In the genomic region with DNA sequence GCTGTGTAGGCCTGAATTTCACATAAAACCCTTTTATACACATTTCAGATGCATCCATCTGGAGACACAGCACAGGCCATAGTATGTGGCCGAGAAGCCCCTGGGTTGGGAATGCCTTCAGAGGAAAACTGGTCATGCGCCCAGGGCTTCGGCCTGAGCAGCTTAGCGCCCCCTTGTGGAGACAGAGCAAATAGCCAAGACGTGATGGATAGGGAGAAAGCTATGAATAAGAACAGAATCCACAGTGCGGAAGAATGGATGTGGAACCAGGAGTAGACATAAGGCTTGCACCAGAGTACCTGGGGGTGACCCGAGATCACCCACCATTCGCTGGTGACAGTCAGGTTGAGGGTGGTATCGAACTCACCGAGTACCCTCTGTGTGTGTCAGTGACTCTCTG, we compare ENCODE assay signal across 9 mouse cellular contexts. TPM values are rescaled to one million over a fixed set of nuclear protein-coding genes. Genes with fewer than 3 reads are reported as not detected.
DNase-seq lines count a peak whose midpoint lies in the region; ATAC-seq lines count a peak whose summit lies in the region.
"Had no signal": no experiment of that assay in that cellular context is flagged by ENCODE, and none has a peak within 500 bp of the region (broad histone marks: within the 10 kb centered on the region; RNA-seq: fewer than 3 reads in every experiment).

No protein-coding gene starts in this region.

- no peak overlapping the region for H3K4me3 ChIP-seq in heart, embryonic 11.5 days (ENCODE audit: low read depth, low read length)
- H3K4me3 ChIP-seq in forebrain, embryonic 12.5 days (replicated peaks): no peak overlapping the region
- H3K4me3 ChIP-seq in kidney, embryonic 15.5 days (replicated peaks): no peak overlapping the region
- H3K4me3 ChIP-seq: limb, embryonic 13.5 days had no signal

- no peaks in the 10 kb centered on the region for H3K4me1 ChIP-seq in heart, embryonic 11.5 days (ENCODE audit: control insufficient read depth, insufficient read depth, low read length)
- H3K4me1 ChIP-seq in forebrain, embryonic 12.5 days: peaks cover 6% of the 10 kb centered on the region; the same call in 1 of the 2 replicates
- H3K4me1 ChIP-seq in kidney, embryonic 15.5 days: no peaks in the 10 kb centered on the region; the same call in 1 of the 2 replicates
- H3K4me1 ChIP-seq: limb, embryonic 13.5 days had no signal

- H3K9me3 ChIP-seq in heart, embryonic 11.5 days (replicated peaks; ENCODE audit: control insufficient read depth, low read length): no peaks in the 10 kb centered on the region
- H3K9me3 ChIP-seq in forebrain, embryonic 12.5 days: no peaks in the 10 kb centered on the region
- no peaks in the 10 kb centered on the region for H3K9me3 ChIP-seq in kidney, embryonic 15.5 days (replicated peaks)
- H3K9me3 ChIP-seq: limb, embryonic 13.5 days had no signal

- WGBS in heart, embryonic 11.5 days (ENCODE audit: insufficient replicate concordance): 29% methylated on average over 10 of the region's 10 CpGs
- 35% methylated on average over 10 of the region's 10 CpGs for WGBS in forebrain, embryonic 12.5 days
- WGBS in kidney, embryonic 15.5 days: 38% methylated on average over 10 of the region's 10 CpGs

- no peak for ATAC-seq in heart, embryonic 11.5 days (replicated peaks; ENCODE audit: insufficient number of reproducible peaks, low FRiP score, low TSS enrichment)
- peak; percentile 38 for ATAC-seq in CD4-positive, CD25-positive, alpha-beta regulatory T cell, adult 4 months
- ATAC-seq in forebrain, embryonic 12.5 days (ENCODE audit: low FRiP score): peak; percentile 11; the same call in 1 of the 2 replicates
- ATAC-seq in kidney, embryonic 15.5 days (replicated peaks; ENCODE audit: low FRiP score): peak; percentile 30; the same call in 1 of the 2 replicates

- H3K27ac ChIP-seq in heart, embryonic 11.5 days (ENCODE audit: low read depth, low read length): no peak overlapping the region
- no peak overlapping the region for H3K27ac ChIP-seq in forebrain, embryonic 12.5 days
- H3K27ac ChIP-seq in kidney, embryonic 15.5 days: no peak overlapping the region
- H3K27ac ChIP-seq: limb, embryonic 13.5 days had no signal

- no peaks in the 10 kb centered on the region for H3K27me3 ChIP-seq in heart, embryonic 11.5 days (ENCODE audit: control insufficient read depth, insufficient read depth, low read length)
- no peaks in the 10 kb centered on the region for H3K27me3 ChIP-seq in forebrain, embryonic 12.5 days
- H3K27me3 ChIP-seq in kidney, embryonic 15.5 days: no peaks in the 10 kb centered on the region
- H3K27me3 ChIP-seq: limb, embryonic 13.5 days had no signal

- peak; percentile 47 for DNase-seq in heart, adult 8-10 months (ENCODE audit: low spot score)
- DNase-seq in brain, embryonic 18.5 days (ENCODE audit: low read depth, low spot score): peak; percentile 26
- peak; percentile 62 for DNase-seq in lung, postnatal 36 days
- peak; percentile 52 for DNase-seq in retina, postnatal 7 days (ENCODE audit: low read depth, low spot score)

- no peak overlapping the region for H3K9ac ChIP-seq in heart, embryonic 11.5 days (ENCODE audit: low read depth, low read length)
- no peak overlapping the region for H3K9ac ChIP-seq in forebrain, embryonic 12.5 days
- H3K9ac ChIP-seq in kidney, embryonic 15.5 days: no peak overlapping the region
- H3K9ac ChIP-seq: limb, embryonic 13.5 days had no signal

- H3K36me3 ChIP-seq in heart, embryonic 11.5 days (ENCODE audit: control insufficient read depth, insufficient read depth, low read length): no peaks in the 10 kb centered on the region
- H3K36me3 ChIP-seq in forebrain, embryonic 12.5 days (replicated peaks): peaks cover 45% of the 10 kb centered on the region
- peaks cover 56% of the 10 kb centered on the region for H3K36me3 ChIP-seq in kidney, embryonic 15.5 days

- no peak overlapping the region for H3K4me2 ChIP-seq in heart, embryonic 11.5 days
- no peak overlapping the region for H3K4me2 ChIP-seq in forebrain, embryonic 12.5 days
- no peak overlapping the region for H3K4me2 ChIP-seq in kidney, embryonic 15.5 days
- H3K4me2 ChIP-seq: limb, embryonic 13.5 days had no signal

RNA-seq across cellular contexts. Expression of a gene that starts 45.6 kb away (rescaled TPM):
- 10 to 100 TPM; 25.5 to 32.9 (median 29.4) TPM for total RNA-seq in heart, adult 8-10 months (2022)
- polyA plus RNA-seq in heart, embryonic 11.5 days (2014; fragmentation: Nextera tagmentation; extraction: Ambion mirVana): 10.1 and 10.6 TPM in 2 replicates
- 1 to 10 TPM; 5.1 to 6.1 TPM for polyA plus RNA-seq in CD4-positive, CD25-positive, alpha-beta regulatory T cell, adult 4 months (2017; shearing (Covaris generic))
- polyA plus RNA-seq in forebrain, embryonic 12.5 days (2016; fragmentation: Nextera tagmentation; extraction: Ambion mirVana): 24.1 and 24.9 TPM in 2 replicates
- 12.1 and 12.4 TPM in 2 replicates for polyA plus RNA-seq in kidney, embryonic 15.5 days (2015; fragmentation: Nextera tagmentation; extraction: Ambion mirVana)
